Mouse (Mus musculus): ENCODE results near the gene Usp2. TPM values are rescaled to one million over a fixed set of nuclear protein-coding genes. Genes with fewer than 3 reads are reported as not detected.
"Not testable (repeated sequence)": the region's sequence is repeated elsewhere in the genome, so short reads cannot be mapped to it uniquely, and the experiment has no call there.

Usp2 gene
- polyA plus RNA-seq, 1 experiment from 2014 or later = 29.4 TPM

GRCm38 (mm10) chr9:44106182-44106581 is 39.4 kb downstream of the Usp2 start:
- Histone ChIP-seq H3K27ac (ENCODE audit: low read depth, low read length) (no peak overlapping the region; the same call in 1 of the 2 replicates), H3K4me3 (ENCODE audit: low read length) (no peak overlapping the region), H3K27me3 (ENCODE audit: control insufficient read depth, insufficient read depth, low read length) (no peaks in the 10 kb centered on the region), H3K4me2 (replicated peaks; ENCODE audit: low read depth, low read length) (no peak overlapping the region), H3K36me3 (ENCODE audit: control insufficient read depth, insufficient read depth, low read length) (peaks cover 32% of the 10 kb centered on the region), H3K4me1 (ENCODE audit: control insufficient read depth, insufficient read depth, low read length) (peaks cover 49% of the 10 kb centered on the region), H3K9ac (ENCODE audit: low read depth, low read length) (no peak overlapping the region), H3K9me3 (ENCODE audit: control insufficient read depth, low read length) (no peaks in the 10 kb centered on the region)
- no peak for ATAC-seq (ENCODE audit: low FRiP score, low TSS enrichment)
- 85% methylated on average over 7 of the region's 7 CpGs for WGBS

DNA sequence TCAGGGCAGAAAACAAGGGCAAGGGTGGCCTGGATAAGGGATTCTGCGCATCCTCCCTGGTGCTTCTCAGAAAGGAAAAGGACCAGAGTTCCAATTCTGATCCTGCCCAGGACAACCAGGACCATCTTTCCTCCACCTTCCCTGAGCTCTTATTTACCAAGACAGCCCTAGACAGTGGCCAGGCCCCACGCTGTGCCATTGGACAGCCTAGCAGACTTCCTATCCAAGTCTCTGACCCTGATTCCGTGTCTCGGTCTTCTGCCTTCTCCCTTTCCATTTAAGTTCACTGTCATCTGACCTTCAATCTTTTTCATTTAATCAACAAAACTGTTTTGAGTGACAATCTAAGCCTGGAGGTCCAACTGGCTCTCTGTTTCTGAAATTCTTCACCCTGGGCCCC is 39.8 kb downstream of the Usp2 start:
- WGBS = 73% methylated on average over 4 of the region's 4 CpGs
- Histone ChIP-seq H3K4me1 (ENCODE audit: control insufficient read depth, insufficient read depth, low read length) (peaks cover 46% of the 10 kb centered on the region), H3K27ac (ENCODE audit: low read depth, low read length) (peak overlapping the region; percentile 57; the same call in 1 of the 2 replicates), H3K4me3 (ENCODE audit: low read length) (no peak overlapping the region), H3K9ac (ENCODE audit: low read depth, low read length) (no peak overlapping the region; the same call in 1 of the 2 replicates), H3K4me2 (replicated peaks; ENCODE audit: low read depth, low read length) (no peak overlapping the region), H3K27me3 (ENCODE audit: control insufficient read depth, insufficient read depth, low read length) (no peaks in the 10 kb centered on the region), H3K36me3 (ENCODE audit: control insufficient read depth, insufficient read depth, low read length) (peaks cover 32% of the 10 kb centered on the region), H3K9me3 (ENCODE audit: control insufficient read depth, low read length) (no peaks in the 10 kb centered on the region)
- no peak for ATAC-seq (ENCODE audit: low FRiP score, low TSS enrichment)

DNA sequence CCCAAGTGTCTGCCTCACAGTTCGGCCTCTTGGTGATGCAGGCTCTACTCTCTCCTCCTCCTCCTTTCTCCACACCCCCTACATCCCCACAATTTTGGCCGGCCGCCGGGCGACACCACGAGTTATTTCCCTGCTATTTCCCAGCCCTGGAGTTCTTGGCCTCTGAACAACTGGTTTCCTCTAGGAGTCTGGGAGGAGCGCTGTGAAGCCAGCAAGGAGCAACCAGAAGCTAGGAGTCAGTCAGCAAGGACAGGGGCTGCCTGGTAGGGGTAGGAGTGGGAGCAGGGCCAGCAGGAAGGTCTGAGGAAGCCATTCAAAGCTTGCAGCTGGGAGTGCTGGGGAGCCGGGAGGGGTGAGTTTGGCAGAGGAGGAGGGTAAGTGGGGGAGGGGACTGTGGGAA is 40.3 kb downstream of the Usp2 start, which contains the start of gene C1qtnf5:
Gene C1qtnf5, plus strand, starts transcription at position 136 of the 400 bp plus-strand sequence.
- Histone ChIP-seq H3K4me3 (ENCODE audit: low read length) (peak within 1 kb of the TSS; percentile 8; the same call in 1 of the 2 replicates), H3K27ac (ENCODE audit: low read depth, low read length) (peak within 1 kb of the TSS; percentile 57; the same call in 1 of the 2 replicates), H3K36me3 (ENCODE audit: control insufficient read depth, insufficient read depth, low read length) (peaks cover 32% of the 10 kb centered on the region)

DNA sequence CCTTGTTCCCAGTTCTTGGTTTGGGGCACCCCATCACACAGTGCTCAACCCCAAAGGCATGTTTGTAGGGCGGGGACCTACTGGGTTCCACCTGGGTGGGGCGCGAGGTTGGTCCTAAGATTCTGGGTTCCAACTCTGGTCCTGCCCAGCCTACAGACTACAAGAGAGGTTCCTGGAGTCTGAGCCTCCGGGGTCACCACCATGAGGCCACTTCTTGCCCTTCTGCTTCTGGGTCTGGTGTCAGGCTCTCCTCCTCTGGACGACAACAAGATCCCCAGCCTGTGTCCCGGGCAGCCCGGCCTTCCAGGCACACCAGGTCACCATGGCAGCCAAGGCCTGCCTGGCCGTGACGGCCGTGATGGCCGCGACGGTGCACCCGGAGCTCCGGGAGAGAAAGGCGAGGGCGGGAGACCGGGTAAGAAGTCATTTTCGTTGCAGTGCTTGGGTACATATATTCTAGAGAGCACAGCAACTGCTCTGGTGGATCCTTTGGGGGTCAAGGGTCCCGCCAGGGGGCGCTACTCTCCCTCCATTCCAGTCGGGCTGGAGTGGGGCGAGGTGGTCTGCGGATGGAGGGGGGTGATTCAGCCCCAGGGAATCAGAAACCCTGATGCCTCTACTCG is 40.8 kb downstream of the Usp2 start:
- Histone ChIP-seq H3K27ac (ENCODE audit: low read depth, low read length) (peak overlapping the region; percentile 57; the same call in 1 of the 2 replicates), H3K36me3 (ENCODE audit: control insufficient read depth, insufficient read depth, low read length) (peaks cover 32% of the 10 kb centered on the region), H3K27me3 (ENCODE audit: control insufficient read depth, insufficient read depth, low read length) (no peaks in the 10 kb centered on the region), H3K4me3 (ENCODE audit: low read length) (peak overlapping the region; percentile 8; the same call in 1 of the 2 replicates), H3K9me3 (ENCODE audit: control insufficient read depth, low read length) (no peaks in the 10 kb centered on the region), H3K4me1 (ENCODE audit: control insufficient read depth, insufficient read depth, low read length) (peaks cover 42% of the 10 kb centered on the region), H3K4me2 (replicated peaks; ENCODE audit: low read depth, low read length) (peak overlapping the region; percentile 32), H3K9ac (ENCODE audit: low read depth, low read length) (peak overlapping the region; percentile 19; the same call in 1 of the 2 replicates)
- ATAC-seq (ENCODE audit: low FRiP score, low TSS enrichment) = peak; percentile 7; the same call in 1 of the 2 replicates
- WGBS = 41% methylated on average over 25 of the region's 25 CpGs

More for the DNA sequence above, 40.3 kb downstream of the Usp2 start, which contains the start of gene C1qtnf5:
- 27% methylated on average over 8 of the region's 8 CpGs for WGBS
- peak within 1 kb of the TSS; percentile 19; the same call in 1 of the 2 replicates for H3K9ac ChIP-seq (ENCODE audit: low read depth, low read length)
- H3K4me1 ChIP-seq (ENCODE audit: control insufficient read depth, insufficient read depth, low read length) = peaks cover 42% of the 10 kb centered on the region
- H3K27me3 ChIP-seq (ENCODE audit: control insufficient read depth, insufficient read depth, low read length) = no peaks in the 10 kb centered on the region
- no peaks in the 10 kb centered on the region for H3K9me3 ChIP-seq (ENCODE audit: control insufficient read depth, low read length)
- peak within 1 kb of the TSS; percentile 32 for H3K4me2 ChIP-seq (replicated peaks; ENCODE audit: low read depth, low read length)
- ATAC-seq (ENCODE audit: low FRiP score, low TSS enrichment) = peak; percentile 61

DNA sequence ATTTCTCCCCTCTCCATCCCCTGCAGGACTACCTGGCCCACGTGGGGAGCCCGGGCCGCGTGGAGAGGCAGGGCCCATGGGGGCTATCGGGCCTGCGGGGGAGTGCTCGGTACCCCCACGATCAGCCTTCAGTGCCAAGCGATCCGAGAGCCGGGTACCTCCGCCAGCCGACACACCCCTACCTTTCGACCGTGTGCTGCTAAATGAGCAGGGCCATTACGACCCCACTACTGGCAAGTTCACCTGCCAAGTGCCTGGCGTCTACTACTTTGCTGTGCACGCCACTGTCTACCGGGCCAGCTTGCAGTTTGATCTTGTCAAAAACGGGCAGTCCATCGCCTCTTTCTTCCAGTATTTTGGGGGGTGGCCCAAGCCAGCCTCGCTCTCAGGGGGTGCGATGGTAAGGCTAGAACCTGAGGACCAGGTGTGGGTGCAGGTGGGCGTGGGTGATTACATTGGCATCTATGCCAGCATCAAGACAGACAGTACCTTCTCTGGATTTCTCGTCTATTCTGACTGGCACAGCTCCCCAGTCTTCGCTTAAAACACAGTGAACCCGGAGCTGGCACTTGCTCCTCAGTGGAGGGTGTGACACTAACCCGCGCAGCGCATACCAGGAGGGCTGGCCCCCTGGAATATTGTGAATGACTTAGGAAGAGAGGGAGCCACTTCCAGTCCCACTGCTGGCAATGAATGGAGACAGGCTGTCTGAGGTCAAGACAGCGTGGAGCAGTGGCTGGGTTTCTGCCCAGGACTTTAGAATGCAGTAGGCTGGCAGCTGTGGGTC is 41.6 kb downstream of the Usp2 start:
- H3K9me3 ChIP-seq (ENCODE audit: control insufficient read depth, low read length) = no peaks in the 10 kb centered on the region
- peaks cover 32% of the 10 kb centered on the region for H3K36me3 ChIP-seq (ENCODE audit: control insufficient read depth, insufficient read depth, low read length)
- no peak for ATAC-seq (ENCODE audit: low FRiP score, low TSS enrichment)
- peak overlapping the region; percentile 39 for H3K4me2 ChIP-seq (replicated peaks; ENCODE audit: low read depth, low read length)
- 81% methylated on average over 31 of the region's 31 CpGs for WGBS
- peak overlapping the region; percentile 8; the same call in 1 of the 2 replicates for H3K4me3 ChIP-seq (ENCODE audit: low read length)
- H3K27me3 ChIP-seq (ENCODE audit: control insufficient read depth, insufficient read depth, low read length) = no peaks in the 10 kb centered on the region
- peak overlapping the region; percentile 19; the same call in 1 of the 2 replicates for H3K9ac ChIP-seq (ENCODE audit: low read depth, low read length)
- H3K4me1 ChIP-seq (ENCODE audit: control insufficient read depth, insufficient read depth, low read length) = peaks cover 42% of the 10 kb centered on the region
- H3K27ac ChIP-seq (ENCODE audit: low read depth, low read length) = no peak overlapping the region

- Histone ChIP-seq H3K27ac (ENCODE audit: low read depth, low read length) (no peak overlapping the region), H3K9me3 (ENCODE audit: control insufficient read depth, low read length) (no peaks in the 10 kb centered on the region), H3K27me3 (ENCODE audit: control insufficient read depth, insufficient read depth, low read length) (no peaks in the 10 kb centered on the region), H3K36me3 (ENCODE audit: control insufficient read depth, insufficient read depth, low read length) (peaks cover 27% of the 10 kb centered on the region), H3K4me3 (ENCODE audit: low read length) (peak overlapping the region; percentile 24), H3K4me1 (ENCODE audit: control insufficient read depth, insufficient read depth, low read length) (peaks cover 42% of the 10 kb centered on the region), H3K4me2 (replicated peaks; ENCODE audit: low read depth, low read length) (peak overlapping the region; percentile 39), H3K9ac (ENCODE audit: low read depth, low read length) (peak overlapping the region; percentile 28; the same call in 1 of the 2 replicates)
- no peak for ATAC-seq (ENCODE audit: low FRiP score, low TSS enrichment)
- 18% methylated on average over 9 of the region's 9 CpGs for WGBS
These were observed 42.7 kb downstream of the Usp2 start for GRCm38 (mm10) chr9:44109360-44110095.

- H3K36me3 ChIP-seq (ENCODE audit: control insufficient read depth, insufficient read depth, low read length) = peaks cover 17% of the 10 kb centered on the region
- WGBS = 64% methylated on average over 10 of the region's 12 CpGs
- not testable (repeated sequence) for H3K27me3 ChIP-seq (ENCODE audit: control insufficient read depth, insufficient read depth, low read length); ATAC-seq (ENCODE audit: low FRiP score, low TSS enrichment); H3K9ac ChIP-seq (ENCODE audit: low read depth, low read length); H3K27ac ChIP-seq (ENCODE audit: low read depth, low read length); H3K9me3 ChIP-seq (ENCODE audit: control insufficient read depth, low read length)
- peak overlapping the region; percentile 85; the same call in 1 of the 2 replicates for H3K4me3 ChIP-seq (ENCODE audit: low read length)
- peak overlapping the region; percentile 42 for H3K4me2 ChIP-seq (replicated peaks; ENCODE audit: low read depth, low read length)
- peaks cover 35% of the 10 kb centered on the region for H3K4me1 ChIP-seq (ENCODE audit: control insufficient read depth, insufficient read depth, low read length)
These were observed 45.1 kb downstream of the Usp2 start for GRCm38 (mm10) chr9:44111909-44112308.

GRCm38 (mm10) chr9:44113105-44113789 is 46.4 kb downstream of the Usp2 start, which contains the start of the genes Gm49380 and Rnf26:
TSS of gene Gm49380 (minus strand) at chr9:44113500.
TSS of gene Rnf26 (minus strand) at chr9:44113517.
- peak within 1 kb of the TSS; percentile 42 for H3K4me2 ChIP-seq (replicated peaks; ENCODE audit: low read depth, low read length)
- peak within 1 kb of the TSS; percentile 84 for H3K9ac ChIP-seq (ENCODE audit: low read depth, low read length)
- peak; percentile 96 for ATAC-seq (ENCODE audit: low FRiP score, low TSS enrichment)
- H3K36me3 ChIP-seq (ENCODE audit: control insufficient read depth, insufficient read depth, low read length) = peaks cover 15% of the 10 kb centered on the region
- no peaks in the 10 kb centered on the region for H3K27me3 ChIP-seq (ENCODE audit: control insufficient read depth, insufficient read depth, low read length)
- peak within 1 kb of the TSS; percentile 85 for H3K4me3 ChIP-seq (ENCODE audit: low read length)
- H3K9me3 ChIP-seq (ENCODE audit: control insufficient read depth, low read length) = no peaks in the 10 kb centered on the region
- under 1% methylated on average over 47 of the region's 51 CpGs for WGBS
- peaks cover 22% of the 10 kb centered on the region for H3K4me1 ChIP-seq (ENCODE audit: control insufficient read depth, insufficient read depth, low read length)
- peak within 1 kb of the TSS; percentile 31; the same call in 1 of the 2 replicates for H3K27ac ChIP-seq (ENCODE audit: low read depth, low read length)

Data from kidney, embryonic 14.5 days (tissue).